Comparison of ENCODE assay signal across 11 mouse cellular contexts in the genomic region with DNA sequence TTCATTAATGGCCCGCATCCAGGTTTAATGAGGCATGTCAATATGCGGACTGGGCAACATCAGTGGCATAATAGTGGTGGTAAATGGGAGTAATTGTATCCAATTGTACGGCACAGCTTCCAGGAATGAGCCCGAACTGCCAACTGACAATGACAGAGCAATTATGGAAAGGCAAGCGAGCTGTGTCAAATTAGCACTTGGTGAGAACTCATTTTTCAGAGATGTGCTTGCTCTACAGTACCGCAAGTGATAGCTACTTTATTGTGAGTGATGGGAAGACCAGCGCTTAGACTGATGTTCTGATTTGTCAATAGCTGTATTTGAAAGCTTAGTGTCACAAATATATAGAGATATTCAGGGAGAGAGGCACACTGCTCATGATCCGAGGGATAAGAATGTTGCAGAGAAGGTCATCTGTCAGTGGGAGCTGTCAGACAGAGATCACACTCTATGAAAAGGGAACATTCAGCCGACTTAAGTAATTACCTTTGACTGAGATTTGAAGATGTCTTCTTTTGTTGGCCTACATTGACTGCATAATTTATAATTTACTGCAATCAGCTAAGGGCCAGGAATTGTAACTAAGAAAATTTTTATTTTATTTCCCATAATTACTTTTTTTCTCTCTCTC.
DNase-seq lines count a peak whose midpoint lies in the region; ATAC-seq and TF ChIP-seq lines count a peak whose summit lies in the region.
"Had no signal": no experiment of that assay in that cellular context is flagged by ENCODE, and none has a peak within 500 bp of the region (broad histone marks: within the 10 kb centered on the region; RNA-seq: fewer than 3 reads in every experiment).

No protein-coding gene starts in this region.

- no peak overlapping the region for H3K4me3 ChIP-seq in kidney, postnatal 0 days (replicated peaks; ENCODE audit: low read depth, low read length)
- H3K4me3 ChIP-seq in forebrain, embryonic 13.5 days = no peak overlapping the region
- no peak overlapping the region for H3K4me3 ChIP-seq in midbrain, embryonic 12.5 days

- 36% methylated on average over 9 of the region's 9 CpGs for WGBS in kidney, postnatal 0 days
- WGBS in forebrain, embryonic 13.5 days = 16% methylated on average over 9 of the region's 9 CpGs
- 59% methylated on average over 9 of the region's 9 CpGs for WGBS in midbrain, embryonic 12.5 days

- no peak for ATAC-seq in kidney, postnatal 0 days (replicated peaks; ENCODE audit: low FRiP score, low read depth)
- peak; percentile 95 for ATAC-seq in forebrain, embryonic 13.5 days
- ATAC-seq in midbrain, embryonic 12.5 days (ENCODE audit: low FRiP score, low read depth) = peak; percentile 66; the same call in 1 of the 2 replicates
- ATAC-seq: inflammation-experienced regulatory T-cells, adult 6 months had no signal

- peak; percentile 7 for DNase-seq in kidney, postnatal 0 days (ENCODE audit: low spot score)
- no peak for DNase-seq in kidney, postnatal 25 days
- peak; percentile 92 for DNase-seq in retina, postnatal 1 day
- DNase-seq in frontal cortex, postnatal 25 days (ENCODE audit: low spot score in 2 of 2) = no peak
- no peak for DNase-seq in thymus, adult 18-20 months
- DNase-seq: thymus, postnatal 14 days had no signal

- no peak overlapping the region for H3K27ac ChIP-seq in kidney, postnatal 0 days
- H3K27ac ChIP-seq in forebrain, embryonic 13.5 days = no peak overlapping the region; the same call in 1 of the 2 replicates
- no peak overlapping the region for H3K27ac ChIP-seq in midbrain, embryonic 12.5 days (replicated peaks)

- no peak overlapping the region for H3K9ac ChIP-seq in kidney, postnatal 0 days (ENCODE audit: low read depth, low read length)
- no peak overlapping the region for H3K9ac ChIP-seq in forebrain, embryonic 13.5 days
- no peak overlapping the region for H3K9ac ChIP-seq in midbrain, embryonic 12.5 days (replicated peaks)

- H3K4me2 ChIP-seq in kidney, postnatal 0 days (ENCODE audit: low read length) = no peak overlapping the region
- peak overlapping the region; percentile 32; the same call in 1 of the 2 replicates for H3K4me2 ChIP-seq in forebrain, embryonic 13.5 days
- no peak overlapping the region for H3K4me2 ChIP-seq in midbrain, embryonic 12.5 days (replicated peaks)
- H3K4me2 ChIP-seq: heart, embryonic 11.5 days had no signal

- TF ChIP-seq CTCF in kidney, postnatal 0 days (IDR thresholded peaks at IDR 0.05; ENCODE audit: low read depth) = no peak

- H3K9me3 ChIP-seq in kidney, postnatal 0 days (replicated peaks; ENCODE audit: low read length) = no peaks in the 10 kb centered on the region
- H3K9me3 ChIP-seq in forebrain, embryonic 13.5 days (replicated peaks) = no peaks in the 10 kb centered on the region
- H3K9me3 ChIP-seq in midbrain, embryonic 12.5 days = no peaks in the 10 kb centered on the region

- H3K27me3 ChIP-seq in kidney, postnatal 0 days (ENCODE audit: insufficient read depth, low read length) = no peaks in the 10 kb centered on the region
- no peaks in the 10 kb centered on the region for H3K27me3 ChIP-seq in forebrain, embryonic 13.5 days
- H3K27me3 ChIP-seq in midbrain, embryonic 12.5 days = no peaks in the 10 kb centered on the region
- H3K27me3 ChIP-seq: CH12.LX had no signal

- no peaks in the 10 kb centered on the region for H3K36me3 ChIP-seq in kidney, postnatal 0 days (ENCODE audit: insufficient read depth, low read length)
- no peaks in the 10 kb centered on the region for H3K36me3 ChIP-seq in forebrain, embryonic 13.5 days (ENCODE audit: poor library complexity, severe bottlenecking)
- H3K36me3 ChIP-seq in midbrain, embryonic 12.5 days = no peaks in the 10 kb centered on the region

- H3K4me1 ChIP-seq in kidney, postnatal 0 days (replicated peaks; ENCODE audit: insufficient read depth, low read length) = no peaks in the 10 kb centered on the region
- peaks cover 12% of the 10 kb centered on the region for H3K4me1 ChIP-seq in forebrain, embryonic 13.5 days
- peaks cover 4% of the 10 kb centered on the region; the same call in 1 of the 2 replicates for H3K4me1 ChIP-seq in midbrain, embryonic 12.5 days

Comparison
In these comparisons a context has a peak if more than half of its experiments do, and no peak if none do; other contexts are left out.
1. DNase-seq: peak in kidney, postnatal 0 days (single experiment) and retina, postnatal 1 day (single experiment); none in kidney, postnatal 25 days (0 of 2), frontal cortex, postnatal 25 days (0 of 2) and thymus, adult 18-20 months (0 of 2).